ENCODE assay signal across 1 mouse cellular context in genomic region chr16:32246351-32246791, GRCm38 (mm10).
A peak's percentile ranks its signal among the peaks of the same experiment; 100 is the strongest.
TF ChIP-seq lines count a peak whose summit lies in the region.

No protein-coding gene starts in this region.

TF ChIP-seq in MEL, 35 proteins besides CTCF, POLR2A, EP300 and RAD21:
- no peak for TF ChIP-seq E2F4 (IDR thresholded peaks at IDR 0.05; ENCODE audit: borderline replicate concordance, low read depth, low read length)
- TF ChIP-seq MYC (IDR thresholded peaks at IDR 0.05; ENCODE audit: low read depth, low read length): no peak
- TF ChIP-seq ZC3H11A (IDR thresholded peaks at IDR 0.05; ENCODE audit: low read depth, low read length): 0 out of 2 replicates have a peak, but pooled peaks have one; percentile 1
- peak; percentile 44; the same call in 1 of the 2 replicates for TF ChIP-seq MAX (IDR thresholded peaks at IDR 0.05; ENCODE audit: low read length)
- no peak for TF ChIP-seq POLR2AphosphoS2 (IDR thresholded peaks at IDR 0.05; ENCODE audit: low read length)
- TF ChIP-seq NRF1 (IDR thresholded peaks at IDR 0.05; ENCODE audit: insufficient read depth, low read depth, low read length, poor library complexity, severe bottlenecking): 0 out of 2 replicates have a peak, but pooled peaks have one; percentile 9
